Comparison of ENCODE assay signal across 36 mouse cellular contexts in genomic region chr19:36124203-36124602, GRCm38 (mm10). TPM values are rescaled to one million over a fixed set of nuclear protein-coding genes. Genes with fewer than 3 reads are reported as not detected.
"Had no signal": no experiment of that assay in that cellular context is flagged by ENCODE, and none has a peak within 500 bp of the region (broad histone marks: within the 10 kb centered on the region; RNA-seq: fewer than 3 reads in every experiment).

No protein-coding gene starts in this region.

- H3K4me3 ChIP-seq: heart, embryonic 12.5 days; heart, embryonic 13.5 days; heart, embryonic 15.5 days; hindbrain, embryonic 10.5 days; hindbrain, embryonic 12.5 days; hindbrain, embryonic 13.5 days; hindbrain, embryonic 15.5 days; intestine, embryonic 15.5 days; kidney, embryonic 15.5 days; layer of hippocampus, adult 2 months; left cerebral cortex, adult 2 months had no signal

- H3K27ac ChIP-seq: heart, embryonic 13.5 days; heart, embryonic 15.5 days; hindbrain, embryonic 10.5 days; hindbrain, embryonic 12.5 days; hindbrain, embryonic 13.5 days; hindbrain, embryonic 14.5 days; hindbrain, embryonic 15.5 days; hindbrain, postnatal 0 days; intestine, embryonic 15.5 days; kidney, embryonic 15.5 days; kidney, postnatal 0 days; layer of hippocampus, adult 2 months; left cerebral cortex, adult 2 months had no signal

- H3K4me2 ChIP-seq: heart, embryonic 12.5 days; heart, embryonic 13.5 days; heart, embryonic 15.5 days; hindbrain, embryonic 12.5 days; hindbrain, embryonic 13.5 days; hindbrain, embryonic 14.5 days; hindbrain, embryonic 15.5 days; intestine, embryonic 15.5 days; kidney, embryonic 15.5 days had no signal

- H3K9ac ChIP-seq: heart, embryonic 12.5 days; heart, embryonic 13.5 days; heart, embryonic 15.5 days; hindbrain, embryonic 12.5 days; hindbrain, embryonic 13.5 days; hindbrain, embryonic 14.5 days; hindbrain, embryonic 15.5 days; intestine, embryonic 15.5 days; kidney, embryonic 15.5 days had no signal

- DNase-seq: heart, postnatal 10 days; heart, postnatal 14 days; heart, postnatal 36 days; heart, postnatal 4 days; kidney, adult 11 months; kidney, adult 18-20 months; kidney, adult 2 months; kidney, adult 8-10 months; kidney, adult 9 months; kidney, postnatal 10 days; kidney, postnatal 14 days; kidney, postnatal 25 days; kidney, postnatal 36 days; kidney, postnatal 4 days; layer of hippocampus, adult 9-11 months; layer of hippocampus, postnatal 36 days had no signal

- ATAC-seq: hindbrain, embryonic 16.5 days; hindbrain, postnatal 0 days; inflammation-experienced regulatory T-cells, adult 6 months; intestine, embryonic 15.5 days; intestine, embryonic 16.5 days; intestine, postnatal 0 days had no signal

- H3K9me3 ChIP-seq: hindbrain, embryonic 12.5 days; hindbrain, embryonic 15.5 days had no signal

- H3K4me1 ChIP-seq: hindbrain, embryonic 10.5 days; hindbrain, embryonic 12.5 days; hindbrain, embryonic 15.5 days had no signal

- H3K36me3 ChIP-seq: heart, embryonic 15.5 days; hindbrain, embryonic 10.5 days; hindbrain, embryonic 12.5 days; hindbrain, embryonic 13.5 days; hindbrain, embryonic 15.5 days; intestine, embryonic 15.5 days; kidney, embryonic 15.5 days had no signal

- H3K27me3 ChIP-seq: heart, embryonic 12.5 days; heart, embryonic 13.5 days; heart, embryonic 15.5 days; hindbrain, embryonic 12.5 days; hindbrain, embryonic 13.5 days; hindbrain, embryonic 15.5 days; intestine, embryonic 15.5 days had no signal

RNA-seq across cellular contexts. Expression of gene Ankrd1, which starts 4.3 kb away (rescaled TPM):
- polyA plus RNA-seq: hindbrain, embryonic 10.5 days; hindbrain, embryonic 11.5 days; hindbrain, embryonic 15.5 days; hindbrain, postnatal 0 days; inflammation-experienced regulatory T-cells, adult 6 months; intestine, embryonic 14.5 days had no signal
